Comparison of ENCODE assay signal across 10 mouse cellular contexts in the genomic region with DNA sequence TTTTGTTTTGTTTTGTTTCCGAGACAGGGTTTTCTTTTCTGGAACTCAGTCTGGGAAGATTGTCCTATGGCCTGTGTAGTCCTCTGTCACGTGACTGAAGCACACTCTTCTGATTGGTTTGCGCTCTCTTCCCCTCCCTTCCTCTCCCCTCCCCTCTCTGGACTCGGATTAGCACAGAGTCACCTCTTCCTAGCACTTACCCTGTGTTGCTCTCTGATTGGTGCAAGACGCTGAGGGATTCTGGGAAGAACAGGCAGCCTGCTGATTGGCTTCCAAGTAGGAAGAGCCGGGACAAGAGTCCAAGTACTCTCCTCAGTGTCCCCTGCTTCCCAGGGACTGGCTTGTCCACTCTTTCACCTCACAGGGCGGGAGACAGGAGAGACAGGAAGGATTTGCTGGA. TPM values are rescaled to one million over a fixed set of nuclear protein-coding genes. Genes with fewer than 3 reads are reported as not detected.
A peak's percentile ranks its signal among the peaks of the same experiment; 100 is the strongest.
DNase-seq lines count a peak whose midpoint lies in the region; ATAC-seq lines count a peak whose summit lies in the region.
"Had no signal": no experiment of that assay in that cellular context is flagged by ENCODE, and none has a peak within 500 bp of the region (broad histone marks: within the 10 kb centered on the region; RNA-seq: fewer than 3 reads in every experiment).

No protein-coding gene starts in this region.

- no peak overlapping the region for H3K9ac ChIP-seq in liver, embryonic 11.5 days (ENCODE audit: low read depth, low read length)
- H3K9ac ChIP-seq in hindbrain, embryonic 16.5 days (ENCODE audit: low read depth, low read length): no peak overlapping the region
- no peak overlapping the region for H3K9ac ChIP-seq in neural tube, embryonic 14.5 days (replicated peaks; ENCODE audit: low read depth, low read length)
- H3K9ac ChIP-seq: limb, embryonic 15.5 days had no signal

- no peaks in the 10 kb centered on the region for H3K36me3 ChIP-seq in liver, embryonic 11.5 days (ENCODE audit: control insufficient read depth, insufficient read depth, low read length)
- no peaks in the 10 kb centered on the region for H3K36me3 ChIP-seq in hindbrain, embryonic 16.5 days (ENCODE audit: control insufficient read depth, insufficient read depth, low read length)
- H3K36me3 ChIP-seq in neural tube, embryonic 14.5 days (ENCODE audit: control insufficient read depth, insufficient read depth, low read length): no peaks in the 10 kb centered on the region
- H3K36me3 ChIP-seq: limb, embryonic 15.5 days had no signal

- no peaks in the 10 kb centered on the region for H3K9me3 ChIP-seq in liver, embryonic 11.5 days (ENCODE audit: control insufficient read depth, low read length)
- no peaks in the 10 kb centered on the region for H3K9me3 ChIP-seq in hindbrain, embryonic 16.5 days (ENCODE audit: control insufficient read depth, low read length)
- no peaks in the 10 kb centered on the region for H3K9me3 ChIP-seq in neural tube, embryonic 14.5 days (ENCODE audit: control insufficient read depth, low read length)
- H3K9me3 ChIP-seq: limb, embryonic 15.5 days had no signal

- peak; percentile 57; the same call in 1 of the 2 replicates for ATAC-seq in liver, embryonic 11.5 days (replicated peaks; ENCODE audit: low FRiP score)
- ATAC-seq in hindbrain, embryonic 16.5 days: peak; percentile 64; the same call in 1 of the 2 replicates
- ATAC-seq in neural tube, embryonic 14.5 days (ENCODE audit: low read depth): peak; percentile 77

- DNase-seq in liver, embryonic 11.5 days (ENCODE audit: low spot score): no peak
- DNase-seq in liver (no peak), WW6 (ENCODE audit: low read depth, low spot score) (peak; percentile 87)
- DNase-seq in right cerebral cortex, postnatal 36 days (ENCODE audit: low spot score in 2 of 2): no peak
- DNase-seq in frontal cortex, postnatal 25 days (ENCODE audit: low spot score in 2 of 2): no peak
- no peak for DNase-seq in adrenal gland, adult 18-20 months (ENCODE audit: low spot score in 2 of 2)
- DNase-seq: adrenal gland, postnatal 36 days had no signal

- 43% methylated on average over 7 of the region's 7 CpGs for WGBS in liver, embryonic 11.5 days
- 55% methylated on average over 7 of the region's 7 CpGs for WGBS in hindbrain, embryonic 16.5 days
- 54% methylated on average over 7 of the region's 7 CpGs for WGBS in neural tube, embryonic 14.5 days

- H3K4me2 ChIP-seq in liver, embryonic 11.5 days: no peak overlapping the region
- 0 out of 2 replicates have a peak overlapping the region, but pooled peaks have one; percentile 11 for H3K4me2 ChIP-seq in hindbrain, embryonic 16.5 days (ENCODE audit: low read length)
- no peak overlapping the region for H3K4me2 ChIP-seq in neural tube, embryonic 14.5 days (ENCODE audit: low read depth, low read length)
- H3K4me2 ChIP-seq: limb, embryonic 15.5 days had no signal

- no peaks in the 10 kb centered on the region for H3K4me1 ChIP-seq in liver, embryonic 11.5 days (replicated peaks; ENCODE audit: control insufficient read depth, insufficient read depth, low read length)
- H3K4me1 ChIP-seq in hindbrain, embryonic 16.5 days (ENCODE audit: control insufficient read depth, insufficient read depth, low read depth, low read length): no peaks in the 10 kb centered on the region
- no peaks in the 10 kb centered on the region; the same call in 1 of the 2 replicates for H3K4me1 ChIP-seq in neural tube, embryonic 14.5 days (ENCODE audit: control insufficient read depth, insufficient read depth, low read length)

- H3K27ac ChIP-seq in liver, embryonic 11.5 days (ENCODE audit: low read depth, low read length): no peak overlapping the region
- no peak overlapping the region for H3K27ac ChIP-seq in hindbrain, embryonic 16.5 days (ENCODE audit: low read depth, low read length)
- no peak overlapping the region for H3K27ac ChIP-seq in neural tube, embryonic 14.5 days (ENCODE audit: low read depth, low read length)
- H3K27ac ChIP-seq: limb, embryonic 15.5 days had no signal

- H3K27me3 ChIP-seq in liver, embryonic 11.5 days (replicated peaks; ENCODE audit: control insufficient read depth, insufficient read depth, low read length): peaks cover 11% of the 10 kb centered on the region; the same call in 1 of the 2 replicates
- 0 out of 2 replicates have a peak, but pooled peaks cover 5% of the 10 kb centered on the region for H3K27me3 ChIP-seq in hindbrain, embryonic 16.5 days (replicated peaks; ENCODE audit: control insufficient read depth, insufficient read depth, low read length)
- H3K27me3 ChIP-seq in neural tube, embryonic 14.5 days (ENCODE audit: control insufficient read depth, insufficient read depth, low read length): no peaks in the 10 kb centered on the region

- H3K4me3 ChIP-seq in liver, embryonic 11.5 days (ENCODE audit: low read depth, low read length): no peak overlapping the region
- no peak overlapping the region for H3K4me3 ChIP-seq in hindbrain, embryonic 16.5 days (ENCODE audit: low read length)
- no peak overlapping the region for H3K4me3 ChIP-seq in neural tube, embryonic 14.5 days (ENCODE audit: low read depth, low read length)
- H3K4me3 ChIP-seq: limb, embryonic 15.5 days had no signal

RNA-seq across cellular contexts. Expression of a gene that starts 26.1 kb away (rescaled TPM):
- polyA plus RNA-seq in liver, embryonic 11.5 days (2014; fragmentation: Nextera tagmentation; extraction: Ambion mirVana): 0.56 and 1.0 TPM in 2 replicates
- 4.4 and 5.6 TPM in 2 replicates for polyA plus RNA-seq in hindbrain, embryonic 16.5 days (2015; fragmentation: Nextera tagmentation; extraction: Ambion mirVana)
- polyA plus RNA-seq in neural tube, embryonic 14.5 days (2014; fragmentation: Nextera tagmentation; extraction: Ambion mirVana): 13.6 and 16.1 TPM in 2 replicates
- 1 to 10 TPM; 4.8 to 6.5 TPM for total RNA-seq in adrenal gland, adult 18-20 months (2021)
